Mouse (Mus musculus): ENCODE measurements around the gene Slc9a9.

DNA sequence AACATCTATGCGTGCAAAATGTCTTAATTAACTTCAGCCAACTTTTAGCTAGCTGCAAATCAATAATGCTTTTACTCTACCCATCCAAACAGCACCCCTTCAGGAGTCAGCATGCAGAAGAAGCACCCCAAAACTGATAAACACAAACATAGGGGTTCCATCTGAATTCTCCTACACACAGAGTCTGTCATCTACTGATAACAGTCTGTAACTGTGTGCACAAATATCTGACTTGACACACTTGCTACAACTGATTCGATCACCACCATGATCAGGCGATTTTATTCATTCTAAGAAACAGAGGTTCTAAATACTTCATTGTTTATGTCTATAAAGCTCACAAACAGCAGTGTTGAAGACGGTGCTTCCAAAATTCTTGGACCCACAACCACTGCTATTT lies 171.3 kb downstream of the Slc9a9 start:
- no peak for TF ChIP-seq GATA1 (IDR thresholded peaks at IDR 0.05; ENCODE audit: borderline replicate concordance, low read length)
- no peak for TF ChIP-seq FLI1 (IDR thresholded peaks at IDR 0.05; ENCODE audit: low read length)

Data from megakaryocyte, embryonic 14.5 days (primary cell).